Mouse (Mus musculus) midbrain, embryonic 14.5 days (tissue): ENCODE results near the gene Lrrc56. TPM values are rescaled to one million over a fixed set of nuclear protein-coding genes. Genes with fewer than 3 reads are reported as not detected.

Experiments
- ATAC-seq: fragments of 200-750 bp; cut with Nextera tagmentation; 2 replicates; pipeline ENCODE4 v1.8.0; 2017; ENCODE audit warnings: moderate number of reproducible peaks, moderate library complexity; ENCODE audit not compliant: low FRiP score, low TSS enrichment
- DNase-seq: peaks from one replicate; pipeline ENCODE4 v3.0.0-alpha.2; 2015
- H3K27ac ChIP-seq: fragments of 300-500 bp; sonication (generic); replicated peaks from 2 replicates; pipeline ENCODE4 v1.5.1; 2014; ENCODE audit warnings: mild to moderate bottlenecking, low read depth, low read length, moderate library complexity
- H3K27me3 ChIP-seq: fragments of 300-500 bp; sonication (generic); 2 replicates; pipeline ENCODE4 v1.6.1; 2014; ENCODE audit warnings: low read length, control low read depth, mixed read lengths; ENCODE audit not compliant: control insufficient read depth, insufficient read depth
- H3K36me3 ChIP-seq: fragments of 300-500 bp; sonication (generic); 2 replicates; pipeline ENCODE4 v1.6.1; 2014; ENCODE audit warnings: low read length, control low read depth; ENCODE audit not compliant: control insufficient read depth, insufficient read depth
- H3K4me1 ChIP-seq: fragments of 300-500 bp; sonication (generic); 2 replicates; pipeline ENCODE4 v1.6.1; 2014; ENCODE audit warnings: mild to moderate bottlenecking, antibody characterized with exemption, low read length, control low read depth; ENCODE audit not compliant: control insufficient read depth, insufficient read depth
- H3K4me2 ChIP-seq: fragments of 300-500 bp; sonication (generic); 2 replicates; pipeline ENCODE4 v1.6.1; 2014; ENCODE audit warnings: mild to moderate bottlenecking, low read length, moderate library complexity
- H3K4me3 ChIP-seq: fragments of 300-500 bp; sonication (generic); replicated peaks from 2 replicates; pipeline ENCODE4 v1.5.1; 2014; ENCODE audit warnings: low read depth, low read length
- H3K9ac ChIP-seq: fragments of 300-500 bp; sonication (generic); replicated peaks from 2 replicates; pipeline ENCODE4 v1.6.1; 2014; ENCODE audit warnings: mild to moderate bottlenecking, low read length, moderate library complexity
- H3K9me3 ChIP-seq: fragments of 300-500 bp; sonication (generic); 2 replicates; pipeline ENCODE4 v1.6.1; 2016; ENCODE audit warnings: low read length, control low read depth, mixed read lengths; ENCODE audit not compliant: control insufficient read depth
- WGBS: fragments of 180-500 bp; shearing (Covaris S2); extraction: QIAGEN DNeasy Blood & Tissue Kit; methylation state at CpG from one replicate; pipeline ENCODE4 v1.1.7; 2014; 5-methylcytosine and 5-hydroxymethylcytosine counted together
- polyA plus RNA-seq: library from polyadenylated mRNA; unstranded; fragments of >200 nt; fragmentation: Nextera tagmentation; extraction: Ambion mirVana; gene quantifications from 2 replicates; pipeline ENCODE4 v1.2.1, GENCODE M21; 2014

The Lrrc56 gene
- polyA plus RNA-seq, 1 experiment from 2014 or later, result 9.0 TPM

DNA sequence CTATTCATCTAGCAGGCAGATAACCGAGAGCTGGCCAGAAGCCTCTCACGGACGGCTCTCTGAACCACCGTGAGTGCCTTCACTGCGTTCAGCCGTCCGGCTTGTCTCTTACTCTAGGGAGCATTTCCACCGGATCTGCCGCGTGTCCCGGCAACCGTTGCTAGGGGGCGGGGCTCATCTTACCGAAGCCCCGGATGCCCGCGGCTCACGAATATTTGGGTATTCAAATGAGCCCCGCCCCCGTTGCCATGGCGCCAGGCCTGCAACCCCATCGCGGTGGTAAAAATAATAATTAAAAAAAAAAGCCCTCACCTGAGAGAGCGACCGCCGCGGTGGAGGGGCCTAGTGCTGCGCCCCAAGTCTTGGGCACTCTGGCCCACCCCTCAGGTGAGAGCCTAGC is 873 bp downstream of the Lrrc56 start:
- H3K27ac ChIP-seq, result peak overlapping the region; percentile 81
- under 1% methylated on average over 28 of the region's 28 CpGs for WGBS
- DNase-seq, result peak; percentile 96
- H3K4me3 ChIP-seq, result peak overlapping the region; percentile 88
- H3K4me1 ChIP-seq, result peaks cover 20% of the 10 kb centered on the region
- ATAC-seq, result peak; percentile 47; the same call in 1 of the 2 replicates
- no peaks in the 10 kb centered on the region for H3K9me3 ChIP-seq
- H3K4me2 ChIP-seq, result peak overlapping the region; percentile 97
- no peaks in the 10 kb centered on the region for H3K27me3 ChIP-seq
- H3K36me3 ChIP-seq, result peaks cover 25% of the 10 kb centered on the region
- peak overlapping the region; percentile 36; the same call in 1 of the 2 replicates for H3K9ac ChIP-seq

DNA sequence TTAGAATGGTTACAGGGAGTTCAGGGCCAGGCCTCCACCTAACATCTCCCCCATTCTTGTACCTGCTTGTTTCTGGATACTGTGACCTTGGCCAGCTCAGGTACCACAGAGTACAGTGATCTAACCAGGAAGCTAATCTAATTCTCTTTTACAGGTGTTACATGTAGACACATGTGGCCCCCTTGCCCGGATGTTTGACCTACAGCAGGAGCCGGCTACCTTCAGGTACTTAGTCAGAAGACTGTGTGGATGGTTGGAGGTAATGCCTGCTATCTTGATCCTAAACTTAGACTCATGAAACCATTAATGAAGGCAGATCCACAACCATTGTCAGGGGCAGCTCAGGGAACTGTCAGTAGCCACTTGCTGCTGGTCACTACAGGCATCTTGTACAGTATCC is 1.8 kb downstream of the Lrrc56 start:
- Histone ChIP-seq H3K36me3 (peaks cover 16% of the 10 kb centered on the region), H3K9ac (no peak overlapping the region), H3K9me3 (no peaks in the 10 kb centered on the region), H3K27ac (no peak overlapping the region), H3K4me3 (no peak overlapping the region), H3K4me1 (peaks cover 20% of the 10 kb centered on the region), H3K4me2 (peak overlapping the region; percentile 97; the same call in 1 of the 2 replicates), H3K27me3 (no peaks in the 10 kb centered on the region)
- DNase-seq (no peak), ATAC-seq (no peak)
- 95% methylated on average over 2 of the region's 2 CpGs for WGBS

DNA sequence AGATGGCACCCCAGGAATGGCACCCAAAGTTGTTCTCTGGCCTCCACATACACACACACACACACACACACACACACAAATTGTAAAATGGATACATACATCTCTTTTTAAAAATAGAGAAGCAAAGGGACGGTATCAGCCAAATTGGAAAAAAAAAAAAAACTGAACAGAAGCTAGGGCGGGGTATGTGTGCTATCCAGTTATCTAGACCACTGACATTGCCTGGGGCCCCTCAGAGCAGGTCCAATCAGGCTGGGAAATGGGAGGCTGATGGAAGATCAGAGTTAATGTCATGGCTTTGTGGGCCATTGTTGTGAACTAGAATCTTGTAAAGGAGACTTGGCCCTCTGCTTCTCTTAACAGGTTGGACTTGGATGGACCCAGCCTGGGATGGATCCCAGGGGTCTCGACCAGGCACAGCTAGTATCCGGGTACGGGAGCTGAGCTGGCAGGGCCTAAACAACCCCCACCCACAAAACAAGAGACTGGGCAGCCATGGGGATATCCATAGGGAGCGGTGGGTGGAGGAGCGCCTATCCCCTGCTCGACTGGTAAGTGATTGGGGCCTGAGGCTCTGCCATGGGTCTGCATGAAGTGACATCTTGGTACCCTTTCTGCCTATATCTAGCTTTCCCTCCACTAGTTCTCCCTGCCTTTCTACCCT is 2.8 kb downstream of the Lrrc56 start:
- H3K4me3 ChIP-seq, result no peak overlapping the region
- H3K27me3 ChIP-seq, result no peaks in the 10 kb centered on the region
- no peak for DNase-seq
- no peak overlapping the region for H3K27ac ChIP-seq
- 95% methylated on average over 8 of the region's 8 CpGs for WGBS
- no peak for ATAC-seq
- no peak overlapping the region for H3K4me2 ChIP-seq
- H3K9ac ChIP-seq, result no peak overlapping the region
- peaks cover 6% of the 10 kb centered on the region for H3K36me3 ChIP-seq
- H3K9me3 ChIP-seq, result no peaks in the 10 kb centered on the region
- H3K4me1 ChIP-seq, result peaks cover 17% of the 10 kb centered on the region

DNA sequence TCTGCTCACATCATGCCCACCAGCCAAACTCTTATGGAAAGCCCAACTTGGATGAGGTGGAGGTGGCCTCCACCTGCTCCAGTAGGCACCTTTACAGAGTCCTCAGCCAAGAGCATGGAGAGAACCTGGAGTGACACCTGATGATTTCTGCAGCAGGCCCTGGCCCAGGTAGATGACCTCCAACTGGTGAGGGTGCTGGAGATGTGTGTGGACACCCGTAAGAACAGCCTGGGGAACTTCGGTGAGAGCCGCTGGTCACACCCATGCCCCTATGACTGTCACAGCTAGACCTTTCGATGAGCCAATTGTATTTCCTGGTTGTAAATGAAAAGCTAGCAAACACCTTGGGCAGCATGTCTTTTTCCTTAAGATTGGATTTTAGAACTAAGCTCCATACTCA is 4.2 kb downstream of the Lrrc56 start:
- DNase-seq (no peak), ATAC-seq (no peak)
- Histone ChIP-seq H3K27ac (no peak overlapping the region), H3K27me3 (no peaks in the 10 kb centered on the region), H3K4me2 (no peak overlapping the region), H3K9me3 (no peaks in the 10 kb centered on the region), H3K36me3 (no peaks in the 10 kb centered on the region), H3K4me1 (peaks cover 6% of the 10 kb centered on the region; the same call in 1 of the 2 replicates), H3K9ac (no peak overlapping the region), H3K4me3 (no peak overlapping the region)
- WGBS, result 97% methylated on average over 4 of the region's 4 CpGs

- DNase-seq (no peak), ATAC-seq (no peak)
- Histone ChIP-seq H3K36me3 (no peaks in the 10 kb centered on the region), H3K4me3 (no peak overlapping the region), H3K9ac (no peak overlapping the region), H3K9me3 (no peaks in the 10 kb centered on the region), H3K4me2 (no peak overlapping the region), H3K4me1 (no peaks in the 10 kb centered on the region), H3K27me3 (no peaks in the 10 kb centered on the region), H3K27ac (no peak overlapping the region)
- WGBS, result 78% methylated on average over 3 of the region's 3 CpGs
Measured at GRCm38 (mm10) chr7:141204546-141204945, 10.6 kb downstream of the Lrrc56 start.

GRCm38 (mm10) chr7:141205504-141205903 is 11.5 kb downstream of the Lrrc56 start:
- Histone ChIP-seq H3K27me3 (no peaks in the 10 kb centered on the region), H3K36me3 (no peaks in the 10 kb centered on the region), H3K27ac (no peak overlapping the region), H3K4me2 (no peak overlapping the region), H3K4me3 (no peak overlapping the region), H3K9me3 (no peaks in the 10 kb centered on the region), H3K4me1 (no peaks in the 10 kb centered on the region), H3K9ac (no peak overlapping the region)
- WGBS, result 84% methylated on average over 5 of the region's 5 CpGs
- no peak for DNase-seq
- ATAC-seq, result no peak

DNA sequence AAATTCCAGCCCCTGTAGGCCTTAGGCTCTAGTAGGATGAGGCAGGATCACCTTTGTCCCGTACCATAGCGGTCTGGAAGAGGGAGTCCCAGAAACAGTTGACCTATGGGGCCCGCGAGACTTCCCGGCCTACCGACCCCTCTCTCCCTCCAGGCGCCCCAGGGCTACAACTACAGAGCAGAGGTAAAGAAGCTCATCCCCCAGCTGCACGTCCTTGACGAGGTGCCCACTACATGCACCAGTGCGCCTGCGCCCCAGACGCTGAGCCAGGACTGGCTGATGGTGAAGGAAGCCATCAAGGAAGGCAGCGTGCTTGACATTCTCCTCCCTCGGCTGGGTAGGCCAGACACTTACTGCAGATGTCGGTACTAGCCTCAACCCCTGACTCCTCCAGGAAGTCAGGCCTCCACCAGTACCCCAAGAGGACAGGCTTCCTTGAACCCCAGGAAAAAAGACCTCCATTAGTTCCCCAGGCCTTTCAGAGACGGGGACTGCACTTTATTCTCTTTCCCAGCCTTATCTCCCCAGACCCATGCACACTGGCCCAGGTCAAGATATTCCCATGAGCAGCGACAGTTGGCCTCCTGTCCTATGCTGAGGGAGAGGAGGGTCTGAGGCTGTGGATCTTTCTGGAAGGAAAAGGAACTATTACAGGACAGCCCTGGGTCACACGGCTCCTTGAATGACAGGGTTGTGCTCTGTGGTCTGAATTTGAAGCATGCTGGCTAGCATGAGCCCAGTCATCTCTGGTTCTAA is 12.4 kb downstream of the Lrrc56 start:
- H3K4me1 ChIP-seq, result no peaks in the 10 kb centered on the region
- whole genome bisulfite sequencing, result 95% methylated on average over 18 of the region's 18 CpGs
- H3K4me3 ChIP-seq, result no peak overlapping the region
- DNase-seq, result no peak
- ATAC-seq, result no peak
- H3K9ac ChIP-seq, result no peak overlapping the region
- no peaks in the 10 kb centered on the region for H3K9me3 ChIP-seq
- H3K4me2 ChIP-seq, result no peak overlapping the region
- H3K27me3 ChIP-seq, result no peaks in the 10 kb centered on the region
- H3K36me3 ChIP-seq, result no peaks in the 10 kb centered on the region
- no peak overlapping the region for H3K27ac ChIP-seq

- Histone ChIP-seq H3K4me1 (peaks cover under 1% of the 10 kb centered on the region; the same call in 1 of the 2 replicates), H3K27me3 (no peaks in the 10 kb centered on the region), H3K36me3 (no peaks in the 10 kb centered on the region), H3K9ac (no peak overlapping the region), H3K4me2 (no peak overlapping the region), H3K27ac (no peak overlapping the region), H3K4me3 (no peak overlapping the region), H3K9me3 (no peaks in the 10 kb centered on the region)
- ATAC-seq, result no peak
- DNase-seq, result no peak
- WGBS, result 77% methylated on average over 3 of the region's 3 CpGs
Measured at GRCm38 (mm10) chr7:141209526-141209925, 15.6 kb downstream of the Lrrc56 start.

- Histone ChIP-seq H3K4me1 (peaks cover 7% of the 10 kb centered on the region), H3K27ac (no peak overlapping the region), H3K27me3 (no peaks in the 10 kb centered on the region), H3K4me2 (no peak overlapping the region), H3K4me3 (no peak overlapping the region), H3K9ac (no peak overlapping the region), H3K9me3 (no peaks in the 10 kb centered on the region), H3K36me3 (no peaks in the 10 kb centered on the region)
- WGBS, result 87% methylated on average over 12 of the region's 12 CpGs
- no peak for ATAC-seq
- DNase-seq, result no peak
Measured at GRCm38 (mm10) chr7:141210137-141210536, 16.2 kb downstream of the Lrrc56 start.
